Mouse (Mus musculus): Measurements from ENCODE around the gene Wdr86. TPM values are rescaled to one million over a fixed set of nuclear protein-coding genes. Genes with fewer than 3 reads are reported as not detected.

Gene Wdr86
- polyA plus RNA-seq, 1 experiment from 2014 or later, result 17.6 TPM

DNA sequence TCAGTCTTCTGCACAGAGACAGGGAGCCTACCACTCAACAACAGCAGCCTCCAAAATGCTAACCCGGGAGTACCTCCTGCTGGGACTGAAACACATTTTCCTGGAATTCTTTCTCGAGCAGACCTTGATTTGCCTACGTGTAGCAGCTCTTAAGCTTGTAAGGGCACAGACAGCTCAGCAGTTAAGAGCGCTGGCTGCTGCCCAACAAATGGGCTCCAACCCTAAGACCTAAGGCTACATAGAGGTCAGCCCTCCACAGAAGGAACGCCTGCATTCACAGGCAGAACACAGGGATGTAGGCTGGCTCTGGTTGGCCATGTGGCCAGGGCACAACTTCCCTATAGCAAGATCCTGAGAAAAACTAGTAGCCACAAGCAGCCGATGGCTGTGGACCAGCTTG lies 4.6 kb downstream of the Wdr86 start:
- Histone ChIP-seq H3K36me3 (ENCODE audit: control insufficient read depth, insufficient read depth, low read length) (peaks cover 9% of the 10 kb centered on the region), H3K9ac (ENCODE audit: low read length) (no peak overlapping the region), H3K4me2 (ENCODE audit: low read length) (no peak overlapping the region), H3K4me1 (replicated peaks; ENCODE audit: control insufficient read depth, insufficient read depth, low read length) (peaks cover 29% of the 10 kb centered on the region), H3K4me3 (ENCODE audit: low read depth, low read length) (no peak overlapping the region), H3K27ac (ENCODE audit: low read depth) (peak overlapping the region; percentile 78), H3K27me3 (replicated peaks; ENCODE audit: control insufficient read depth, insufficient read depth, low read length) (no peaks in the 10 kb centered on the region), H3K9me3 (ENCODE audit: control insufficient read depth, low read length) (no peaks in the 10 kb centered on the region)
- DNase-seq (ENCODE audit: low spot score), result no peak
- WGBS, result 69% methylated on average over 6 of the region's 6 CpGs
- ATAC-seq (replicated peaks; ENCODE audit: low FRiP score, low TSS enrichment, low read depth), result no peak

GRCm38 (mm10) chr5:24724805-24725204 lies 5.7 kb downstream of the Wdr86 start:
- 20% methylated on average over 5 of the region's 5 CpGs for WGBS
- peak overlapping the region; percentile 78 for H3K27ac ChIP-seq (ENCODE audit: low read depth)
- H3K9me3 ChIP-seq (ENCODE audit: control insufficient read depth, low read length), result no peaks in the 10 kb centered on the region
- no peaks in the 10 kb centered on the region for H3K27me3 ChIP-seq (replicated peaks; ENCODE audit: control insufficient read depth, insufficient read depth, low read length)
- no peak for ATAC-seq (replicated peaks; ENCODE audit: low FRiP score, low TSS enrichment, low read depth)
- H3K4me2 ChIP-seq (ENCODE audit: low read length), result 0 out of 2 replicates have a peak overlapping the region, but pooled peaks have one; percentile 13
- peaks cover 12% of the 10 kb centered on the region for H3K36me3 ChIP-seq (ENCODE audit: control insufficient read depth, insufficient read depth, low read length)
- DNase-seq (ENCODE audit: low spot score), result peak; percentile 65
- no peak overlapping the region for H3K4me3 ChIP-seq (ENCODE audit: low read depth, low read length)
- peaks cover 29% of the 10 kb centered on the region for H3K4me1 ChIP-seq (replicated peaks; ENCODE audit: control insufficient read depth, insufficient read depth, low read length)
- H3K9ac ChIP-seq (ENCODE audit: low read length), result peak overlapping the region; percentile 10; the same call in 1 of the 2 replicates

DNA sequence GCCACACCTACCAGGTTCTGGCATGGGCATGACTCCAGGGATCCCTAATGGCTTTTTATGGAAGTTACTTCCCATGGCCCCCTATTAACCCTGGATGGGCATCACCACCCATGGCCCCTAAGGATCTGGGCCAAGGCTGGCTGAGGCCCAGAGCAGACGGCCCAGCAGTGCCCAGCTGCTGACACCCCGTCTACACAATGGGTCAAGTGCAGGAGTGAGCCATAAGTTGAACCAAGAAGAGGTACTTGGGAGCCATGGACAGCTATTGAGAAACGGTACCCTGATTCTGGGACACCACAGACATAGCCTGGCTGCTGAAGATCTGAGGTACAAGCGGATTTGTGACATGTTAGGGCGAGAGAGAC lies 6.3 kb downstream of the Wdr86 start:
- H3K27ac ChIP-seq (ENCODE audit: low read depth), result peak overlapping the region; percentile 78; the same call in 1 of the 2 replicates
- DNase-seq (ENCODE audit: low spot score) (no peak), ATAC-seq (replicated peaks; ENCODE audit: low FRiP score, low TSS enrichment, low read depth) (no peak)
- WGBS, result 77% methylated on average over 5 of the region's 5 CpGs
- H3K36me3 ChIP-seq (ENCODE audit: control insufficient read depth, insufficient read depth, low read length), result peaks cover 12% of the 10 kb centered on the region
- H3K4me3 ChIP-seq (ENCODE audit: low read depth, low read length), result no peak overlapping the region
- H3K9ac ChIP-seq (ENCODE audit: low read length), result no peak overlapping the region
- no peaks in the 10 kb centered on the region for H3K27me3 ChIP-seq (replicated peaks; ENCODE audit: control insufficient read depth, insufficient read depth, low read length)
- H3K4me2 ChIP-seq (ENCODE audit: low read length), result no peak overlapping the region
- peaks cover 23% of the 10 kb centered on the region for H3K4me1 ChIP-seq (replicated peaks; ENCODE audit: control insufficient read depth, insufficient read depth, low read length)
- H3K9me3 ChIP-seq (ENCODE audit: control insufficient read depth, low read length), result no peaks in the 10 kb centered on the region

DNA sequence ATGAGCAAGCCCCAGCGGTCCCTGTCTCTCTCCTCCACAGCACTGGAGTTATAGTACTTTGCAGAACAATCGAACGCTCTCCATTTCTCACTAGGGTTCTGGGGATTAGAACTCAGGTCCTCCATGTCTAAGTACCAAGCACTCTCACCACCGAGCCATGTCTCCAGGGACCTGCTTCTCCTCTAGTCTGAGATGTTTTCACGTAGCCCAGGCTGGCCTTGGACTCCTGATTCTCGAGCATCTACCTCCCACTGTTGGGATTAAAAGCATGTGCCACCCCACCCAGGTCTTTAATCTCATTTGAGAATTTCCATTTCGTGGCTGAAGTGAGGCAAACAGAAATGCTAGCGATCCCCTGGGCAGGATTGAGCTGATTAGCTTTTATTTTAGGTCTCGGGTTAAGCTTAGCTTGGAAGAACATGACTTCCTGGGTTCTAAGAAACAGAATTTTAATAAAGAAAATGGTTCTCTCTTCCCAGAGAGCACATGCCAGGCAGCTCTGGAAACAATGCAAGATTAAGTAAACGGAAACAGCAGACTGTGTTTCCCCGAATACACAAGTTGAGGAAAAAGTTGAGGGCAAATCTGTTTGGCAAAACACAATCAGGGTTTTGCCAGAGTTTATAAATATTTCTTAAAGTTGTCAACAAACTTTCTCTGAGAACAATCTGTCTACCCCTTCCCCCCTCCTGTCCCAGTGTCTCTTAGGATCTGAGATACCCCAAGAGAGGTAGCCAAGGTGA lies 6.8 kb downstream of the Wdr86 start:
- no peak overlapping the region for H3K9ac ChIP-seq (ENCODE audit: low read length)
- 81% methylated on average over 11 of the region's 11 CpGs for WGBS
- H3K36me3 ChIP-seq (ENCODE audit: control insufficient read depth, insufficient read depth, low read length), result peaks cover 12% of the 10 kb centered on the region
- peaks cover 21% of the 10 kb centered on the region for H3K4me1 ChIP-seq (replicated peaks; ENCODE audit: control insufficient read depth, insufficient read depth, low read length)
- no peak overlapping the region for H3K4me3 ChIP-seq (ENCODE audit: low read depth, low read length)
- no peak overlapping the region for H3K27ac ChIP-seq (ENCODE audit: low read depth)
- H3K27me3 ChIP-seq (replicated peaks; ENCODE audit: control insufficient read depth, insufficient read depth, low read length), result no peaks in the 10 kb centered on the region
- DNase-seq (ENCODE audit: low spot score), result no peak
- H3K9me3 ChIP-seq (ENCODE audit: control insufficient read depth, low read length), result no peaks in the 10 kb centered on the region
- H3K4me2 ChIP-seq (ENCODE audit: low read length), result no peak overlapping the region
- no peak for ATAC-seq (replicated peaks; ENCODE audit: low FRiP score, low TSS enrichment, low read depth)

DNA sequence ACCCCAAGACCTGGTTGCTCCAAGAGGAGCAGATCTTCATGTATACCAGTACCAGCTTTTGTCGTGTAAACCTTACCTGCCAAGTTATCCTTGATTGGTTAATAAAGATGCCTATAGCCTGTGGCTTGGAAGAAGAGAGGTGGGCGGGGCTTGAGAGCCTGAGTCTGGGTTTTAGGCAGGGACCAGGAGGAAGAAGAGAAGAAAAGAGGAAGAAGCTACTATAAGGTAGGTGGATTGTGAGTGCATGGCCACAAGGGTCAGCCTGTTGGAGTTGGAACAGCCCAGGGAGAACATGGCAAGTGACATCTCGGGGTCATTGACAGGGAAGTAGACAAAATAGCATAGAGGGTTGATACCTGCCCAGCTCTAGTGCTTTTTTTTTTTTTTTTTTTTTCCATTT lies 10.7 kb downstream of the Wdr86 start:
- WGBS, result 92% methylated on average over 3 of the region's 3 CpGs
- peaks cover 25% of the 10 kb centered on the region for H3K36me3 ChIP-seq (ENCODE audit: control insufficient read depth, insufficient read depth, low read length)

DNA sequence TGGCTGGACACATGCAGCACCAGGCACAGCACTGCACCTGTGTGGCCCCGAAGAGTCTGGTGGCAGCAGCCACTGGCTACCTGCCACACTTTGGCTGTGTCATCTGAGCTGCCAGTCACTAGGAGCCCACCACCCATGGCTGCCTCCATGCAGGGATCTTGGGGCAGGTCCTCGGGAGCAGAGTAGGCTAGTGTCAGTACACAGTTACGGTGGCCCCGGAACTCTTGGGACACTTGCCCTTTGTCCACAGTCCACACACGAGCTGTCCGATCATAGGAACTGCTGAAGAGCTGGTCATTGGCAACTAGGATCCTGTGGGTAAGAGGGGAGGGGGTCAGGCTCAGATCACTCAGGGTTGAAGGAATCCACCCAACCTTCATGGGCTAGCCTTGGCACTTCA lies 12.5 kb downstream of the Wdr86 start:
- 89% methylated on average over 6 of the region's 6 CpGs for WGBS
- ATAC-seq (replicated peaks; ENCODE audit: low FRiP score, low TSS enrichment, low read depth), result no peak
- no peak overlapping the region for H3K9ac ChIP-seq (ENCODE audit: low read length)
- peaks cover 30% of the 10 kb centered on the region for H3K36me3 ChIP-seq (ENCODE audit: control insufficient read depth, insufficient read depth, low read length)
- H3K27me3 ChIP-seq (replicated peaks; ENCODE audit: control insufficient read depth, insufficient read depth, low read length), result no peaks in the 10 kb centered on the region
- H3K4me1 ChIP-seq (replicated peaks; ENCODE audit: control insufficient read depth, insufficient read depth, low read length), result no peaks in the 10 kb centered on the region
- H3K9me3 ChIP-seq (ENCODE audit: control insufficient read depth, low read length), result no peaks in the 10 kb centered on the region
- no peak overlapping the region for H3K27ac ChIP-seq (ENCODE audit: low read depth)
- no peak overlapping the region for H3K4me3 ChIP-seq (ENCODE audit: low read depth, low read length)
- no peak for DNase-seq (ENCODE audit: low spot score)
- no peak overlapping the region for H3K4me2 ChIP-seq (ENCODE audit: low read length)

More for the DNA sequence above, 10.7 kb downstream of the Wdr86 start:
- no peaks in the 10 kb centered on the region for H3K9me3 ChIP-seq (ENCODE audit: control insufficient read depth, low read length)
- no peak overlapping the region for H3K4me3 ChIP-seq (ENCODE audit: low read depth, low read length)
- H3K9ac ChIP-seq (ENCODE audit: low read length), result no peak overlapping the region
- DNase-seq (ENCODE audit: low spot score) (no peak), ATAC-seq (replicated peaks; ENCODE audit: low FRiP score, low TSS enrichment, low read depth) (no peak)
- no peak overlapping the region for H3K4me2 ChIP-seq (ENCODE audit: low read length)
- no peaks in the 10 kb centered on the region for H3K27me3 ChIP-seq (replicated peaks; ENCODE audit: control insufficient read depth, insufficient read depth, low read length)
- peaks cover 4% of the 10 kb centered on the region for H3K4me1 ChIP-seq (replicated peaks; ENCODE audit: control insufficient read depth, insufficient read depth, low read length)
- no peak overlapping the region for H3K27ac ChIP-seq (ENCODE audit: low read depth)

DNA sequence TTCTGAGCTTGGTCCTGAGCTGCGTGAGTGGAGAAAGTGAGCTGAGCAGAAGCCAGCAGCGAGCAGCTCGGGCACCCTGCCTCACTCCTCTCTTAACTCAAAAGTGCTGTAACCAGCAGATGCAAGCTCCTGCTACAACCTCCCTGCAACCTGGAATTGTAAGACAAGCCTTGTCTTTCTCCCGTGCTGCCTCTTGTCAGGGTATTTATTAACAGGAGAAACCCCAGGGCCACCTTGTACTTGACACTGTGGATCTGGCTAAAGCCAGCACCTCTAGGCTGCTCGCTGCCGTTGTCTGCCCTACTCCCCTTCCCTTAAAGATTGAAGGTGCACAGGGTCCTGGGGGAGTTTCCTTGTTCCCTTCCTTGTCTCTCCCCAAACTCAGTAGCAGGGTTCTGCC lies 16.5 kb downstream of the Wdr86 start:
- ATAC-seq (replicated peaks; ENCODE audit: low FRiP score, low TSS enrichment, low read depth) (no peak), DNase-seq (ENCODE audit: low spot score) (no peak)
- H3K4me2 ChIP-seq (ENCODE audit: low read length), result no peak overlapping the region
- H3K9me3 ChIP-seq (ENCODE audit: control insufficient read depth, low read length), result peaks cover 7% of the 10 kb centered on the region; the same call in 1 of the 2 replicates
- H3K27ac ChIP-seq (ENCODE audit: low read depth), result no peak overlapping the region
- H3K27me3 ChIP-seq (replicated peaks; ENCODE audit: control insufficient read depth, insufficient read depth, low read length), result no peaks in the 10 kb centered on the region
- no peak overlapping the region for H3K4me3 ChIP-seq (ENCODE audit: low read depth, low read length)
- no peaks in the 10 kb centered on the region for H3K4me1 ChIP-seq (replicated peaks; ENCODE audit: control insufficient read depth, insufficient read depth, low read length)
- WGBS, result 67% methylated on average over 6 of the region's 6 CpGs
- no peak overlapping the region for H3K9ac ChIP-seq (ENCODE audit: low read length)
- H3K36me3 ChIP-seq (ENCODE audit: control insufficient read depth, insufficient read depth, low read length), result peaks cover 55% of the 10 kb centered on the region

DNA sequence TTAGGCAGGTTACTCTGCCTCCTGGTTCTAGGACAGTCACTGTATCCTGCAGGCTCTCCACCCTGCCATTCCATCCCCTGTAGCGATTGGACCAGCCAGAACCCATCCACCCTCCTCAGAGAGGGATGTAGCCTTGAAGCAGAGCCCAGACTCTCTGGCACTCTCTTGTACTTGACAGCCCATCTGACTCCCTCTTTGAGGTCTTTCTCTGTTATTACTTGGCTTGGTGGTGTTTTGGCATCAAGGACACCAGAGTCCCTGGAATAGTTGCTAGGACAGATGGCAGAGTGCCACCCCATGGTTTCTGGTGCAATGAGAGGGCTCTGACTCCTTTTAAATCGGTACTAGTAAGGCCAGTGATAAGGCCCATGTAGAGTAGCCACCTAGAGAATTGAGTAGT lies 17.3 kb downstream of the Wdr86 start:
- H3K9ac ChIP-seq (ENCODE audit: low read length), result no peak overlapping the region
- peaks cover 62% of the 10 kb centered on the region for H3K36me3 ChIP-seq (ENCODE audit: control insufficient read depth, insufficient read depth, low read length)
- DNase-seq (ENCODE audit: low spot score) (no peak), ATAC-seq (replicated peaks; ENCODE audit: low FRiP score, low TSS enrichment, low read depth) (no peak)
- no peaks in the 10 kb centered on the region for H3K4me1 ChIP-seq (replicated peaks; ENCODE audit: control insufficient read depth, insufficient read depth, low read length)
- no peak overlapping the region for H3K4me2 ChIP-seq (ENCODE audit: low read length)
- H3K9me3 ChIP-seq (ENCODE audit: control insufficient read depth, low read length), result peaks cover 7% of the 10 kb centered on the region; the same call in 1 of the 2 replicates
- 74% methylated on average over 2 of the region's 2 CpGs for WGBS
- H3K27me3 ChIP-seq (replicated peaks; ENCODE audit: control insufficient read depth, insufficient read depth, low read length), result no peaks in the 10 kb centered on the region
- no peak overlapping the region for H3K4me3 ChIP-seq (ENCODE audit: low read depth, low read length)
- H3K27ac ChIP-seq (ENCODE audit: low read depth), result no peak overlapping the region

GRCm38 (mm10) chr5:24711615-24712014 lies 18.9 kb downstream of the Wdr86 start:
- Histone ChIP-seq H3K4me2 (ENCODE audit: low read length) (no peak overlapping the region), H3K27ac (ENCODE audit: low read depth) (no peak overlapping the region), H3K27me3 (replicated peaks; ENCODE audit: control insufficient read depth, insufficient read depth, low read length) (no peaks in the 10 kb centered on the region), H3K9ac (ENCODE audit: low read length) (no peak overlapping the region), H3K9me3 (ENCODE audit: control insufficient read depth, low read length) (peaks cover 7% of the 10 kb centered on the region; the same call in 1 of the 2 replicates), H3K36me3 (ENCODE audit: control insufficient read depth, insufficient read depth, low read length) (peaks cover 69% of the 10 kb centered on the region), H3K4me3 (ENCODE audit: low read depth, low read length) (no peak overlapping the region), H3K4me1 (replicated peaks; ENCODE audit: control insufficient read depth, insufficient read depth, low read length) (no peaks in the 10 kb centered on the region)
- DNase-seq (ENCODE audit: low spot score), result no peak
- WGBS, result 98% methylated on average over 6 of the region's 6 CpGs
- ATAC-seq (replicated peaks; ENCODE audit: low FRiP score, low TSS enrichment, low read depth), result no peak
